Mouse (Mus musculus): ENCODE data around the gene Gm19684. TPM values are rescaled to one million over a fixed set of nuclear protein-coding genes. Genes with fewer than 3 reads are reported as not detected.
"Not testable (repeated sequence)": the region's sequence is repeated elsewhere in the genome, so short reads cannot be mapped to it uniquely, and the experiment has no call there.

The Gm19684 gene
- total and polyA plus RNA-seq, 2 experiments from 2014 or later: not detected

DNA sequence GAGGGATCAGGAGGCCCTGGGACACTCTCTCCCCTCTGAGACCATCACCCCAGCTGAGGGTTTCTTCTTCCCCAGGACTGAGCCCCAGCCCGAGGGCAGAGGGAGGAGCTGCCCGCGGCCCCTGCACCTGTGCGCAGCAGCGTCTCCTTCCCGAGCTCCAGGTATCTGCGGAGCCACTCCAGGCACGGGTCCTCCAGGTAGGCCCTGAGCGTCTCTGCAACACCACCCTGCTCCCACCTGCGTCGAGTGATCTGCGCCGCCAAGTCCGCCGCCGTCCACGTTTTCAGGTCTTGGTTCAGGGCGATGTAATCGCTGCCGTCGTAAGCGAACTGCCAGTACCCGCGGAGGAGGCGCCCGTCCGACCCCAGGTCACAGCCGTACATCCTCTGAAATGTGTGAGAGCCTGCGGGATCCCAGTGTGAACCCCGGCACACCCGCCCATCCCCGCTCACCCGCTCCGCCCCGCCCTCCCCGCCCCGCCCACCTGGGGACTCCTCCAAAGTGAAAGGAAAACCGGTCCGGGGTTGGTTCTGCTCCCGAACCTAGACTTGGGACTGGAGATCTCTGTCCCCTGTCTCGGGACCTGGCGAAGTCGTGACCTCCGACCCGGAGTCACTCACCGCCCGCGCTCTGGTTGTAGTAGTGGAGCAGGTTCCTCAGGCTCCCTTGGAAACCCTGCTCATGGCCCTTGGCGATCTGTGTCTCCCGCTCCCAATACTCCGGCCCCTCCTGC lies 46.0 kb downstream of the Gm19684 start:
- Histone ChIP-seq H3K9ac (replicated peaks; ENCODE audit: low read length, poor library complexity, severe bottlenecking) (no peak overlapping the region), H3K27ac (ENCODE audit: low read depth, low read length) (no peak overlapping the region), H3K4me2 (ENCODE audit: low read depth, low read length, poor library complexity, severe bottlenecking) (peak overlapping the region; percentile 30), H3K36me3 (ENCODE audit: insufficient read depth, low read length) (no peaks in the 10 kb centered on the region), H3K9me3 (ENCODE audit: low read length) (no peaks in the 10 kb centered on the region), H3K27me3 (ENCODE audit: insufficient read depth, low read length) (peaks cover 46% of the 10 kb centered on the region), H3K4me1 (ENCODE audit: insufficient read depth, low read length) (no peaks in the 10 kb centered on the region), H3K4me3 (ENCODE audit: low read depth, low read length) (peak overlapping the region; percentile 16)
- no peak for TF ChIP-seq CTCF (IDR thresholded peaks at IDR 0.05)
- 2% methylated on average over 43 of the region's 51 CpGs for WGBS
- ATAC-seq (ENCODE audit: low FRiP score) (no peak), DNase-seq (ENCODE audit: low spot score) (no peak)

DNA sequence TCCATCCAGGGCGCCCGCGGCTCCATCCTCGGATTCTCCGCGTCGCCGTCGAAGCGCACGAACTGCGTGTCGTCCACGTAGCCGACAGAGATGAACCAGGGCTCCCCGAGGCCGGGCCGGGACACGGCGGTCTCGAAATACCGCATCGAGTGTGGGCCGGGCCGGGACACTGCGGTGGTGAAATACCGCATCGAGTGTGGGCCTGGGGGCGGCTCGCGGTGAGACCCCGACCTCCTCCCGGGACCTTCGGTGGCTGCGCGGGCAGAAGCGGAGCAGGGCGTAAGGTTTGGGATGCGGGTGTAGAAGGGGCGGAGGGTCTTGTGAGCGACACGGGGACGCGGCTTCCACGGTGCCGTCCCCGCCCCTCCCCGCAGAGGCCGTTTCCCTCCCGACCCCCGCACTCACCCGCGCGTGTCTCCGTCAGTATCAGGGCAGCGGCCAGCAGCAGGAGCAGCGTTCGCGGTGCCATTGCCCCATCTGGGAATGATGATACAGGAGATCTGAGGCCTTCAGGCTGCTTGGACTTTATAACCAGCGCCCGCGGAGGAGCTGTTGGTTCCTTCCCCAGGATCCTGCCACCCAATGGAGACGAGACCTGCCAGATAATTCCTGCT lies 46.7 kb downstream of the Gm19684 start, which contains the start of gene Gm8909:
Gm8909 (minus strand) TSS at position 499 of the 614 bp plus-strand sequence.
- H3K27me3 ChIP-seq (ENCODE audit: insufficient read depth, low read length): peaks cover 45% of the 10 kb centered on the region

GRCm38 (mm10) chr17:36169094-36169493 lies 47.6 kb downstream of the Gm19684 start:
- H3K9ac ChIP-seq (replicated peaks; ENCODE audit: low read length, poor library complexity, severe bottlenecking); H3K4me3 ChIP-seq (ENCODE audit: low read depth, low read length); H3K4me1 ChIP-seq (ENCODE audit: insufficient read depth, low read length); H3K36me3 ChIP-seq (ENCODE audit: insufficient read depth, low read length); H3K27ac ChIP-seq (ENCODE audit: low read depth, low read length); H3K9me3 ChIP-seq (ENCODE audit: low read length); ATAC-seq (ENCODE audit: low FRiP score); DNase-seq (ENCODE audit: low spot score); H3K4me2 ChIP-seq (ENCODE audit: low read depth, low read length, poor library complexity, severe bottlenecking): not testable (repeated sequence)
- H3K27me3 ChIP-seq (ENCODE audit: insufficient read depth, low read length): peaks cover 42% of the 10 kb centered on the region
- no CpG with 5 or more reads among the region's 1 CpGs for WGBS

More for the DNA sequence above, 46.7 kb downstream of the Gm19684 start, which contains the start of gene Gm8909:
- DNase-seq (ENCODE audit: low spot score) (no peak), ATAC-seq (ENCODE audit: low FRiP score) (no peak)
- H3K9me3 ChIP-seq (ENCODE audit: low read length): no peaks in the 10 kb centered on the region
- H3K4me1 ChIP-seq (ENCODE audit: insufficient read depth, low read length): no peaks in the 10 kb centered on the region
- H3K9ac ChIP-seq (replicated peaks; ENCODE audit: low read length, poor library complexity, severe bottlenecking): no peak within 1 kb of the TSS
- no peak for TF ChIP-seq CTCF (IDR thresholded peaks at IDR 0.05)
- no peak within 1 kb of the TSS for H3K27ac ChIP-seq (ENCODE audit: low read depth, low read length)
- peak within 1 kb of the TSS; percentile 16 for H3K4me3 ChIP-seq (ENCODE audit: low read depth, low read length)
- peak within 1 kb of the TSS; percentile 30 for H3K4me2 ChIP-seq (ENCODE audit: low read depth, low read length, poor library complexity, severe bottlenecking)
- no peaks in the 10 kb centered on the region for H3K36me3 ChIP-seq (ENCODE audit: insufficient read depth, low read length)
- 1% methylated on average over 57 of the region's 63 CpGs for WGBS

GRCm38 (mm10) chr17:36169753-36170152 lies 48.3 kb downstream of the Gm19684 start:
- H3K9ac ChIP-seq (replicated peaks; ENCODE audit: low read length, poor library complexity, severe bottlenecking): no peak overlapping the region
- TF ChIP-seq CTCF (IDR thresholded peaks at IDR 0.05): no peak
- no peak overlapping the region for H3K27ac ChIP-seq (ENCODE audit: low read depth, low read length)
- DNase-seq (ENCODE audit: low spot score) (no peak), ATAC-seq (ENCODE audit: low FRiP score) (no peak)
- H3K36me3 ChIP-seq (ENCODE audit: insufficient read depth, low read length): no peaks in the 10 kb centered on the region
- H3K9me3 ChIP-seq (ENCODE audit: low read length): no peaks in the 10 kb centered on the region
- H3K27me3 ChIP-seq (ENCODE audit: insufficient read depth, low read length): peaks cover 36% of the 10 kb centered on the region
- no peaks in the 10 kb centered on the region for H3K4me1 ChIP-seq (ENCODE audit: insufficient read depth, low read length)
- H3K4me2 ChIP-seq (ENCODE audit: low read depth, low read length, poor library complexity, severe bottlenecking): no peak overlapping the region
- H3K4me3 ChIP-seq (ENCODE audit: low read depth, low read length): no peak overlapping the region

- peaks cover 30% of the 10 kb centered on the region for H3K27me3 ChIP-seq (ENCODE audit: insufficient read depth, low read length)
- H3K9me3 ChIP-seq (ENCODE audit: low read length): no peaks in the 10 kb centered on the region
- no peak overlapping the region for H3K27ac ChIP-seq (ENCODE audit: low read depth, low read length)
- H3K4me1 ChIP-seq (ENCODE audit: insufficient read depth, low read length): no peaks in the 10 kb centered on the region
- no peak for TF ChIP-seq CTCF (IDR thresholded peaks at IDR 0.05)
- no peaks in the 10 kb centered on the region for H3K36me3 ChIP-seq (ENCODE audit: insufficient read depth, low read length)
- no peak overlapping the region for H3K4me2 ChIP-seq (ENCODE audit: low read depth, low read length, poor library complexity, severe bottlenecking)
- H3K9ac ChIP-seq (replicated peaks; ENCODE audit: low read length, poor library complexity, severe bottlenecking): no peak overlapping the region
- WGBS: 52% methylated on average over 1 of the region's 1 CpGs
- DNase-seq (ENCODE audit: low spot score): no peak
- ATAC-seq (ENCODE audit: low FRiP score): no peak
- H3K4me3 ChIP-seq (ENCODE audit: low read depth, low read length): no peak overlapping the region
Measured at GRCm38 (mm10) chr17:36170287-36170814, 48.9 kb downstream of the Gm19684 start.

- H3K4me2 ChIP-seq (ENCODE audit: low read depth, low read length, poor library complexity, severe bottlenecking): not testable (repeated sequence)
Measured at GRCm38 (mm10) chr17:36176132-36176531, 54.7 kb downstream of the Gm19684 start.

More at GRCm38 (mm10) chr17:36176132-36176531, 54.7 kb downstream of the Gm19684 start:
- H3K36me3 ChIP-seq (ENCODE audit: insufficient read depth, low read length); H3K9ac ChIP-seq (replicated peaks; ENCODE audit: low read length, poor library complexity, severe bottlenecking); H3K4me3 ChIP-seq (ENCODE audit: low read depth, low read length); H3K27ac ChIP-seq (ENCODE audit: low read depth, low read length); ATAC-seq (ENCODE audit: low FRiP score); H3K27me3 ChIP-seq (ENCODE audit: insufficient read depth, low read length); H3K4me1 ChIP-seq (ENCODE audit: insufficient read depth, low read length); H3K9me3 ChIP-seq (ENCODE audit: low read length); DNase-seq (ENCODE audit: low spot score): not testable (repeated sequence)
- no CpG with 5 or more reads among the region's 2 CpGs for WGBS
